Mouse (Mus musculus) erythroblast, embryonic 14.5 days (primary cell): ENCODE data around the gene Zfp462.

Experiments
- GATA1 ChIP-seq: IDR thresholded peaks from 2 replicates; pipeline ENCODE4 v1.6.1; 2012; ENCODE audit warnings: low read length, inconsistent platforms, mixed read lengths
- TAL1 ChIP-seq: IDR thresholded peaks from 3 replicates; pipeline ENCODE4 v1.6.1; 2012; ENCODE audit warnings: low read length, inconsistent platforms, mixed read lengths

- TF ChIP-seq TAL1 (no peak), GATA1 (no peak)
Observed at GRCm38 (mm10) chr4:55041106-55041730, 96.4 kb downstream of the Zfp462 start.
